Mouse (Mus musculus) spleen, adult 2 months (tissue): ENCODE data around the gene Sugp1.

Source experiments
- CTCF ChIP-seq: fragments of 200-500 bp; IDR thresholded peaks from 2 replicates; pipeline ENCODE4 v1.5.1; 2011; ENCODE audit warnings: mild to moderate bottlenecking, inconsistent platforms; ENCODE audit not compliant: insufficient read depth, insufficient read length, insufficient replicate concordance; ENCODE audit errors: extremely low read depth
- POLR2A ChIP-seq: fragments of 200-500 bp; IDR thresholded peaks from 2 replicates; pipeline ENCODE4 v1.6.1; 2011; ENCODE audit warnings: low read depth, low read length, inconsistent platforms

GRCm38 (mm10) chr8:70012763-70013162 lies 29.9 kb upstream of the Sugp1 start:
- no peak for TF ChIP-seq CTCF
- no peak for TF ChIP-seq POLR2A
